Mouse (Mus musculus): Measurements from ENCODE around the gene Cd5. TPM values are rescaled to one million over a fixed set of nuclear protein-coding genes. Genes with fewer than 3 reads are reported as not detected.

The Cd5 gene
- under 1 TPM in 1 of 2 experiments, not detected in 1; 0.59 TPM for total RNA-seq (2021)
- long read RNA-seq, experiment 1, partial matches to known transcripts: 1 of 1 reads
- long read RNA-seq, experiment 1, other reads (novel, unspliced or antisense): 0 of 1 reads
- long read RNA-seq, experiment 2: 0 reads

DNA sequence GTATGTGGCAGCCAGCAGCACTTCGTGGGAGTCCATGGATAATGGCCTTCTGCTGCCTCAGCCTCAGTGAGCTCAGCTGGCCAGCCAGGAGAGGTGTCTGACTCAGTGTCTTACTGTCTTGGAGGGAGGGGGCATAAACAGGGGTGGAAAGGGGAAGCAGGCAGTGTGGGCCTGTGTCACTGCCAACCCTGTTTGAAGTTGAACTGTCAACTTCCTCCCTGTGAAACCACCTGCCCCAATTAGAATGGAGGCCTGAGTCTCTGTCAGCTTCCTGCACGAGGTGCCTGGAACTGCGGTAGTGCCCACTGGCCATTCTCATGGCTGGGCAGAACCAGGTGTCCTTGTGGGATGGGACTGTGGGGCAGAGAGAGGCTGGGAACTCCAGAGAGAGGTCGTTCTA, at the start of gene Cd5:
Gene Cd5 (minus strand): TSS at position 192 of the 400 bp plus-strand sequence.
- intact Hi-C loops (cut with DNase I): loop anchor here (2.0 kb wide), 1 partner anchor 14 kb away; no protein-coding TSS in a partner anchor
- DNase-seq: no peak

DNA sequence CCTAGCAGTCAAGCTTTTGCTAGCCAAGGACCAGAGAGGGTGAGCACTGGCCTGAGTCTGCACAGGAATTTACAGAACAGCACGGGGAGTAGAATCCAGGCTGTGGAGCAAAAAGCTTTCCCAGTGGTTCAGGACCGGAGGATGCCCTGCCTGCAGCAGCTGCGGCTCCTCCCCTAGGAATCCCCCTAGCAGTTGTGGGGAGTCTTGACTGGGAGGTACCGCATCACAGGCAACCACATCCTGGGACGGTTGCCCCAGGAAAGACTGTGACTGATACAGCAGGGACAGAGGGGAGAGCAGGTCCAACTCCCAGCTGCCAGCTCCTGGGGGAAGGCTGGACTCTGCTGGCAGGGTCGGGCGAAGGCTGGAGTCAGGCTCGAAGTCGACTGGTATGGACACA, 49.4 kb upstream of the Cd5 start:
- intact Hi-C loops (cut with DNase I): no loop called here
- no peak for DNase-seq

DNA sequence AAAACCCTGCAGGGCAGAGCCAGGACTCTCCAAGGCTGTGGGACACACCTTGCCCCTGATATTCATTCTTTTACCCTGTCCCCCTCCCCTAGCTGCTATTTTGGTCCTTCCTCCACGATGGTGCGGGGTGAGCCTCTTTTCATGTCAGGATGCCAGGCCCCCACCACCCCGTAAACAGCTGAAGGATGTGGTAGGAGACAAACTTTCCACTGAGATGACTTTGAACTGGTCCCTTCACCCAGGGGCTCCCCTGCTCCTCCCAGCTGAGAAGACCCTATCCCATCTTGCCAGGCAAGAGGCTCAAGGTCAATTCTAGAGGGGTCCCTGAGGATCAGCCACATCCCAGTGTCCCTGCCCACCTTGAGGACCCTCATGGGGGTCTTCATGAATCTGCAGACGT, 48.6 kb upstream of the Cd5 start:
- intact Hi-C loops (cut with DNase I): no loop called here
- no peak for DNase-seq

GRCm38 (mm10) chr19:10786753-10787152, 48.0 kb upstream of the Cd5 start:
- intact Hi-C loops (cut with DNase I): no loop called here
- peak; percentile 46 to 58 for DNase-seq

DNA sequence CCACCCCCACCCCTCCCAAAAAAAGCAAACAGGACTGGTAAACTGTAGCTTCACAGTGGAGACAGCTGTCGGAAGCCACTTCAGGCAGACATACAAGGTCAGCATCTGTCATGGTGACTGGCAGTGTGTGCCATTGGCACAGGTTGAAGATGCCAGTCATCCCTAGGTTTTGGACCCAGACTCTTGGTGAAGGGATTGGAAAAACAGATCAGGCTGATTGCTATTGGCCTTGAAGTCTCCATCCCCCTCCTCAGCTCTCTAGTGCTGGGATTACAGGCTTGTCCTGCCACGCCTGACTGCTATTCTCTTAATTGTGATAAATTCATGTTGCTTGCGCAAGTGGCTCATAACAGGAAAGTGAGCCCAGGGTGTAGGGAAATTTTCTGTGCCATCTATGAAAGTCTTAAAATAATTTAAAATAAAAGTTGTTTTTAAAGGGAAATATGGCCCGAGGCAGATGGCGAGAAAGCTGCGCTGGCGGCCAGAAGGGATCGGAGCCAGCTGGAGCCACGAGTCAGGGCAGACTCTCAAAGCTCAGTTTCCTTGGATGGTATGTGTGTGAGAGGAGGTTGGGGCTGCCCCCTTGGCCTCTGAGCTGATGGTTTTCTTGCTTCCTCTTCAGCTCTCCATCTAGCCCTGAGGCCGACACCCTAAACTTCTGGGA, 46.1 kb upstream of the Cd5 start:
- intact Hi-C loops (cut with DNase I): no loop called here
- no peak for DNase-seq

- intact Hi-C loops (cut with DNase I): no loop called here
- DNase-seq: no peak
These were observed 45.3 kb upstream of the Cd5 start for GRCm38 (mm10) chr19:10784061-10784460.

DNA sequence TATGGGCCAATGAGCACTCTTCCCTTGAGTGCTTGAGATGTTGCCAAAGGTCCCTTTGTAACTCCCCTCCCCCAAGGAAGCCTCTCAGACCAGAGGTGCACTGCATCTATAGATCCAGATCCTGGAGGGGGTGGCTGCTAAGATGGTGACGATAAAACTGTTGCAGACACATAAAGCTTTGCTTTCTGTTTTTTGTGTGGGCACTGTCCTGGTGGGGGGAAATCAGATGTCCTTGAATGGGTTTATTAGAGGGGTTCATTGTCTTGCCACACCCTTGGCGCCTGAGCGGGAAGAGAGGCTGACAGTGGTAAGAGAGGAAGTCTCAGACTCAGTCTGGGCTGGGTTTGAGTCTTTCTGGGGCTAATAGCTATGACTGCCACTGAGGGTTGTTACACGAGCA, 44.4 kb upstream of the Cd5 start:
- DNase-seq: no peak
- intact Hi-C loops (cut with DNase I): no loop called here

GRCm38 (mm10) chr19:10781641-10782040, 42.8 kb upstream of the Cd5 start:
- intact Hi-C loops (cut with DNase I): no loop called here
- no peak for DNase-seq

- intact Hi-C loops (cut with DNase I): no loop called here
- no peak for DNase-seq
These were observed 38.1 kb upstream of the Cd5 start for GRCm38 (mm10) chr19:10776906-10777305.

DNA sequence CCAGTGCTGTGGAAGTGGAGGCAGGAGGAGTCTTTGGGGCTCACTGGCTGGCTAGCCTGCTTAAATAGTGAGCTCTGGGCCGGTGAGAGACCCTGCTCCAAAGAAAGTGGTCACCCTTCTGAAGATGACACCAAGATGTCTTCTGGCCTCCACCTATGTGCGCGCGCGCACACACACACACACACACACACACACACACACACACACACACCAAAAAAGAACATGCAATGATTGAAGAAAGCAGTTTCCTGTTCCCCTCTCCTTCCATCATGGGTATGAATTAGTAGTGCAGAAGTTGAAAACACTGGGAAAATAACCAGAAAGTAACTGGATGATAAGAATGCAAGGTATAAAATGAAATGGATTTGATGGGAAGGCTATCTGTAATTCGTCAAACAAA, 35.3 kb upstream of the Cd5 start:
- intact Hi-C loops (cut with DNase I): no loop called here
- no peak for DNase-seq

- no peak for DNase-seq
- intact Hi-C loops (cut with DNase I): no loop called here
These were observed 34.6 kb upstream of the Cd5 start for GRCm38 (mm10) chr19:10773384-10773783.

DNA sequence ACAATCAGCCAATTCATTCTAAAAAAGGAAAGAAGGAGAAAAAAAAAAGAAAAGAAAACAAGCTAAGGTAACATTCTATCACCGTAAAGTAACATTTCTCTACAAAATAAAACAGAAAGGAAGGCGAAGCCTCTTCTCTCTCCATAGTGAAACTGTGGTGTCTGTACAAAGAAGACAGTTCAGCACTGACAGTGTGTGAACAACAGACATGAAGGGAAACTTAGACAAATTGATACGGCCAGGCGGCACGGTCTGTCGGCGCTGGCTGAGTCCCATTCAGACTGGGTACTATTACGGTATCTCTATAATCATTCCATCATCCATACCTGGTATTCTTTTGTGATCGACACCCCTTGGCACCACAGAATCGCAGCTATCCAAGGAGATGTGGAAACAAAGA, 34.1 kb upstream of the Cd5 start:
- intact Hi-C loops (cut with DNase I): no loop called here
- DNase-seq: no peak

DNA sequence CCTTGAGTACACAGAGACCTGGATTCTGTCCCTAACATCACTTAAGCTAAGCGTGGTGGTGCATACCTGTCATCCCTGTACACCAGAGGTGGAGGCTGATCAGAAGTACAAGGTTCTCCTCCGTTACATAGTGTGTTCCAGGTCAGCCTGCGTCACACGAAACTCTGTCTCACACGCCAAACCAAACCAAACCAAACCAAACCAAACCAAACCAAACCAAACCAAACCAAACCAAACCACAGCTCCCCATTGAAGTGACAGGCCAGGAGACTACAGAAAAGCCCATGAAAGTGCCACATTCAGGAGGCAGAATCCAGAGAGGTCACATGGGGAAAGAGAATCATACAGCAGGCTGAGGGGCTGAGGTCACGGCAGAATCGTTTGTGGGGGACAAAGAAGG, 33.2 kb upstream of the Cd5 start:
- intact Hi-C loops (cut with DNase I): no loop called here
- no peak for DNase-seq

DNA sequence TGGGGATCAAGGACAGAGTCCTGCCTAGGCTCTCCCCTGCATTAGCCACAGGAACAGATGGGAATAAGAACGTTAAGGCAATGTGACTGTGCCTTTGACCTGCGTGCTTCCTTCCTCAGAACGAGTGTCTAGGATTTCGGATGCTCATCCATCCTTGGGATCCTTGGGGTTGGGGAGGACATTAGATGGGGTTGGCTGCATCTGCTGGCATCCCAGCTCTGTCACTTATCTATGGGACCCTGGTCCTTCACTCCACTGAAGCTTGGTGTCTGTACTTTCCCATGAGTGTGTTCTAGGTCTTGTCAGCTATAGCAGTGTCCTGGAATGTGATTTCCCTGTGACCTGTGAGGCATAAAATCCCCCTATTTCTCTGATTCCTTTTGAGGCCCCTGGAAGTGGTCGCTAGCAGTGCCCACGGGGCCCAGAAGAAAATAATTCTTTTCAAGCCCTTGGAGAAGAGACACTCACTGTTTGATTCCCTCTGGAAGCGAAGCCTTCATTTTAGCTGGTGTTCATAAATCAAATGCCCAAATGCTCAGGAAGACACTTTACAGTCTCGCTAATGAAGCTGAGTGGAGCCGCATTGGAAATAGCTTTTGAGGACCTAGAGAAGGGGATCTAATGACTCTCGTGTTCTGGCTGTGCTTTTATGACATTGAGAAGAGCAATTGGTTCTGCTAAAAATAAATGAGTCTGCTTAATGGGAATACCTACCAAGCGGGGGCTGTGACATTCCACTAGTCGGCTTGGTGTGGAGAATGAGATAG, 30.8 kb upstream of the Cd5 start:
- no peak for DNase-seq
- intact Hi-C loops (cut with DNase I): no loop called here

GRCm38 (mm10) chr19:10768694-10769428, 30.1 kb upstream of the Cd5 start:
- intact Hi-C loops (cut with DNase I): no loop called here
- DNase-seq: no peak

- intact Hi-C loops (cut with DNase I): no loop called here
These were observed 28.8 kb upstream of the Cd5 start for GRCm38 (mm10) chr19:10767631-10768030.

DNA sequence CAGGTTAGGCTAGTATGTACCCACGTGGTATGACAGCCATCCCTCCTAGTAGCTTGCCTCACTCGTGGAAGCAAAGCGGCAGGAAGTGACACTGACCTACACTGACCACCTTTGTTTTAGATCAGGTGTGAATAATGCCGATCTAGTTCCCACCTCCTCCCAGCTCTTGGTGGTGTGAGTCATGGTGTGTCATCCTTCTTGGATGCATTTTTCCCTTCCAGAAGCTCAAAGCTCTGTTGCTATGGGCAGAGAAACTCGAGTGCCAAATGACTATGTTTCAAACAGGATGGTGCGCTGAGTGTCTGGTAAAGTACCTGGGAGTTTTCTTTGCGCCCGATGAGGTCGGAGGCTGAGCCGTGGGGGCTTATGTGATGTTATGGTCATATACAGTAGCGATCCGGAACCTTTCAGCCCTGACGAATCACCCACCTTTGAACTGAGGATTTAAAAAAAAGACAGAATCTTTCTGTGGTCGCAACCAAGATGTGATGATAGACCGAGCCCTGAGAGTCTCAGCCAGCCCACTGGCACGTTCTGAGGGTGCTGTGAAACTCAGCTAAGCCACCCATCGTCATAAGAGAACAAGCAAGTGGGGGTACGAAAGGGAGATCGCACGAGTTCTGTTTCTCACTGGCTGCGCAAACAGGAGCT, 24.7 kb upstream of the Cd5 start:
- DNase-seq: no peak
- intact Hi-C loops (cut with DNase I): no loop called here

More at GRCm38 (mm10) chr19:10767631-10768030, 28.8 kb upstream of the Cd5 start:
- no peak for DNase-seq

GRCm38 (mm10) chr19:10762468-10762867, 23.7 kb upstream of the Cd5 start:
- DNase-seq: no peak
- intact Hi-C loops (cut with DNase I): no loop called here

- no peak for DNase-seq
- intact Hi-C loops (cut with DNase I): no loop called here
These were observed 23.1 kb upstream of the Cd5 start for GRCm38 (mm10) chr19:10761794-10762415.

Data from gastrocnemius, postnatal 36 days (tissue).